Mouse (Mus musculus): Measurements from ENCODE around the gene Tpi1.

DNA sequence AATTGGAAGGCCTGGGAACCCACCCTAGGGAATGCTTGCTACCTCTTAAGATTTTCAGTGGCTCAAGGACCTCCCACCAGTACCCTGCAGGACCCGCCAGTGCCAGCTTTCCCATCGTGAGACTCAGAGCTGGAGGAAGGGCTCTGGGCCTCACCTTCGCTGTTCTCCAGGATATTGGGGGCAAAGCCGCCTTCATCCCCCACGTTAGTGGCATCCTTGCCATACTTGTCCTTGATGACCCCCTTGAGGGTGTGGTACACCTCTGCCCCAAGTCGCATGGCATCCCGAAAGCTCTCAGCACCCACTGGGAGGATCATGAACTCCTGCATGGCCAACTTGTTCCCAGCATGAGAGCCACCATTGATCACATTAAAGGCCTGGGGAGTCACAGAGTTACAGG lies 48.1 kb downstream of the Tpi1 start:
- no peak for TF ChIP-seq POLR2A (IDR thresholded peaks at IDR 0.05; ENCODE audit: borderline replicate concordance, extremely low read depth, insufficient read depth, insufficient read length, poor library complexity, severe bottlenecking)
- TF ChIP-seq CTCF (IDR thresholded peaks at IDR 0.05; ENCODE audit: borderline replicate concordance, extremely low read depth, insufficient read depth, insufficient read length): no peak
